Mouse (Mus musculus) right cerebral cortex, postnatal 4 days (tissue): ENCODE measurements around the gene Ccnb1.
"Not testable (repeated sequence)": the region's sequence is repeated elsewhere in the genome, so short reads cannot be mapped to it uniquely, and the experiment has no call there.

ENCODE experiments used
- DNase-seq: peaks from one replicate; pipeline ENCODE4 v3.0.0-alpha.2; 2022

The Ccnb1 gene

DNA sequence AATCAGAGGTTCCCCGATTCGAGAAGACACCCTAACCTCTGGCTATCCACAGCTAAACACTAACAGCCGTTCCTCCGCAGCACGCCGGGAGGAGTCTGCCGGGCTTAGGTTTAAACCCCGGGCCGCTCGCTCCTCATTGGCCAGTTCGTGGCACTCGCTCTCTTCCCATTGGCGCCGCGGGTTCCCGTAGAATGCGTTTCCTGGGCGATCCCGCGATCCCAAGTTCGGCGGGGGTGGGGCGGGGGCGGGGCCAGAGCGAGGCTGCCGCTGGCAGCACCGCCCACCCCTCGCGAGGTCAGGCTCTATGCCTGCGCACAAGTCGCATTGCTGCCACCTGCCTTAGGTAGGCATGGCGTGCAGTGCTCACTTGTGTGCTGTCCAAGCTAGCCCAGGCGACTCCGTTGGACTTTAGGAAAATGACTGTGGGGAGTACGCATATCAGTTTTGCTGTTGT is at the start of gene Ccnb1:
Gene Ccnb1, minus strand, starts transcription at position 157 of the 454 bp plus-strand sequence.
- DNase-seq: peak; percentile 93

DNA sequence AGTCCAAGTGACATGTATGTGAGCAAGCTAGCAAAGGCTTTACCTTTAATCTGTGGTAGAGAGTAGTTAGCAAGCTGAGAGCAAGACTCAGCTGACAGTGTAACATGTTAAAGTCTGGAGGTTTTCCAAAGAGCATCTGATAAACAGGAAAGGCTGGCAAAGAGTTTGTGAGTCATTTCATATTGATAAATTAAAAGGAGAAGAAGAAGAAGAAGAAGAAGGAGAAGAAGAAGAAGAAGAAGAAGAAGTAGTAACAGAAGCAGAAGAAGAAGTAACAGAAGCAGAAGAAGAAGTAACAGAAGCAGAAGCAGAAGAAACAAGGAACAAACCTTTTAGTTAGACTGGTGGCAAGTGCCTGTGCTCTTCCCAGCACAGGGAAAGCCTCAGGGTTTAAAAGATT is 48.4 kb upstream of the Ccnb1 start:
- DNase-seq: no peak

DNA sequence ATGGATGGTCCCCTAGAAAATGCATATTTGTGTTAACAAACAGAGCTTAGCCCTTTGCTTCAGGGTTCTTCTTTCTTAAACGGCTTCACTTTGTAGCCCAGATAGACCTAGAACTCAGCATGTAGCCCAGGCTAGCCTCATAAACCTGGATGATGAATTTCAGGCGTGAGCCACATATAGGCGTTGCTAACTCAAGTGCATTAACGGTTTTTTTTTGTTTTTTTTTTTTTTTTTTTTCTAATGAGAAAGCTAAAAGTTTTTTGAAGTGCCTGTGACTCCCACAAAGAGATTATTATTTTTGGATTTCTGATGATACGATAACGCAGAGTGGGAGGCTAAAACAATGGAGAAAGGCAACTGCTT is 47.3 kb upstream of the Ccnb1 start:
- DNase-seq: no peak

DNA sequence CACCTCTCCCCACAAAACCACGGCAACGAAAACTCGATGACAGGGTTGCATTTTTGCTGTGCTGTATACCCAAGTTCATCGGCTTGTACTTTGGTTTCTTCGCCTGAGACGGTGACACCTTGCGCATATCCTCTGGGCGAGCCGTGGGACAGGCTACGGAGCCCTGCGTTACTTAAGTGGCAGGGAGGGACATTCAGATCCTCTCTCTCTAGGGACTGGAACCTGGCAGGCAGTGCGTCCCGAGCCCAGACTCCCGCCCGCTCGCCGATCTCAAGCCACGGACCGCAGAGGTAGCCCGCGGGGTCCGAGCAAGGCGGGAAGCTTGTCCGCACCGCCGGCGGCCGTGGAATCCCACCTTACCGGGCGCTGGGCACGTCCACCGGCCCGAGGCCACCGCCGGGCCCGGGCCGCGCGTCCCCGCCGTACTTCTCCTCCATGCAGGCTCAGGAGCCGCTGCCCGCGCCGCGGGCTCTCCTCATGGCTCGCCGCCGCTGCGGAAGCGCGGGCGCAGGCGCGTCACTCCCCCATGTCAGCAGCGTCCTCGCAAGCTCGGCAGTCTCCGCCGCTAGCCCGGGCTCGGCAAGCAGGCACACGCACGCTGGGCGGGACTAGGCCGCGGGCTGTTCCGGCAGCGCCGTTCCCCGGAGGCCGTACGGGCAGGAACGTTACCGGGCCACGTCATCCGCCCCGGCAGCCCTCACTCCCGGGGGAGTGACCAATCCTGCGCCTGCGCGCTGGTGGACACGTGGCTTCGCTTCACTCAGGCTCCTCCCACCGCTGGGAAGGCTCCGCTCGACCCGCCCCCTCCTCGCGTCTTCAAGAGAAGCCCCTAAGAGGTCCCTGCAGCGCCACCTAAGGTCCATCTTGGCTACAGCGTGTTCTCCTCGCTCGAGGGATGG is 46.6 kb upstream of the Ccnb1 start, which contains the start of gene Slc30a5:
Gene Slc30a5, minus strand, starts transcription at position 687 of the 899 bp plus-strand sequence.
- DNase-seq: peak; percentile 100

DNA sequence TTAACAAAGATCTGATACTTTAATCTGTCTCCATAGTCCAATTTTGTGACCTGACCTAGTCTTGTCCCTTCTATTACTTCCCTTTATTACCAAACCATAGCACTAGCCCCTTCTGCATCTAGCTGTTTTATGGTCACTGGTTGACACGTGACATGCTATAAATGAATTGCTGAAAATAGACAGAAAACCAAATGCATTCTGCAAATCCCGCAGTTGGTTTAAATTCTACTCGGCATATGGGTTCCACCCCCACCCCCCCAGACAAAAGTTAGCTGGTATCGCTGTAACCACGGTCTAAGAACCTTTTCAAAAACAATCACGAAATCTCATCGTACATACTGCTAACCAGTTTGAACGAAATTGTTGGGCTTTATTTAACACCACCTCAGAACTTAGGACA is 45.8 kb upstream of the Ccnb1 start:
- no peak for DNase-seq

DNA sequence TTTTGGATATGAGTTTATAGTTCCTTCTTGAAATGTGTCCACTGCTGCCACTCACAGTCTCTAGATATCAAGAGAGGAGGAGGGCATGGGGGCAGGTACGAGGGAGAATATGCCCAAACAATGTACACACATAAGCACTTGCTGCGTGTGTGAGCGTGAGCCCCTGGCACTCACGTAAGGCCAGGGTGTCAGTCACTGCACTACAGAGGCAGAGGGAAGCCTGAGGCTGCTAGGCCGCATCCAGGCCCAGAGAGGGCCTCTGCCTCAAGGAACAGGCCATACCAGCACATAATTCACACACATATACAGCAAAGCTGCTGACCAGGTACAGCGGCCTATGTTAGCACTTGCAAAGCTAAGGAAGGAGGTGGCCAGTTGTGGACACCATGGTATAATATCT is 44.8 kb upstream of the Ccnb1 start:
- no peak for DNase-seq

DNA sequence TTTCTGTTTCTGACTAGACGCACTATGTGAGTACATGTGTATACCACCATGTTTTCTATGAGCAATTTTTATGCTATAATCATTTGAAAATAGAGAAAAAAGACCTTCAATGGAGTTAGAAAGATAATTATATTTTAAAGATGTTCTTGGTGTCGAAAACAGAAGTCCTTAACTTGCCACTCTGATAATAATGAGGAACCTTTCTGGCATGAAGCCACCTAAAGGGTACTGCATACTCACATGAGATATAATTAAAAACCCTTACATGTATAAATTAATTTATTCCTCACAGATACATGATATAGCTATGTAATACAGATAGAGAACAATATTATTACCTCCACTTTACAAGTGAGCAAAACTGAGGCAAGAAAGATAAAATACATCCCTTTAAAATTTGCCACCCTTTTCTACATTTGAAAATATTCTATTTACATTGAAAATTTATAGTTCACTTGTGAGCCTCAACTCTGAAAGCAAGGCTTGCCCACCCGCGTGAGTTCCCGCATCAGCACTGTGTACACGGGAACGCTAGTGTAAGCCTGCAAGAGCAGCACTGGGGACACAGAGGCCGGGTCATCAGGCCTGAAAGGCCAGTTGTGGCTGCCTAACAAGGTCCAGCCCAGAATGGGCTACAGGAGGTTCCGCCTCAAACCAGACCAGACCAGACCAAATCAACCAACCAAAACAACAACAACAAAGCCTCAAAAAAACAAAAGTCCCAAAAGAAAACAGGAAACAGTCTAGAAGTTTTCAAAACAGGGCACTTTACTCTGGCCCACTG is 39.4 kb upstream of the Ccnb1 start:
- DNase-seq: no peak

DNA sequence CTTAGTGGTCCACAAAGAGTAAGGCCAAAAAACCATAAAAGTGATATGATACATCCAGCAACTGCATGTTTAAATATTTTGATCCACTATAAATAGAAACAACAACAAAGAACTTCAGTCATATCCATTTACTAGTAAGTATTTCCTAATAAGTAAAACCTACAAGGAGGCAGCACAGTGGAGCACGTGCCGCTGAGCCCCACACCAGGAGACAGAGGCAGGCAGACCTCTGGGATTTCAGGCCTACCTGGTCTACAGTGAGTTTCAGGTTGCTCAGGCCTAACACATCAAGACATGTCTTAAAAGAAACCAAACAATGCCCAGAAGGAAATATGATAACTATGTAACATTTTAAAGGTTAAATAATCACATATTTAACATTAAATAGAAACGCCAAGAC is 38.5 kb upstream of the Ccnb1 start:
- no peak for DNase-seq

DNA sequence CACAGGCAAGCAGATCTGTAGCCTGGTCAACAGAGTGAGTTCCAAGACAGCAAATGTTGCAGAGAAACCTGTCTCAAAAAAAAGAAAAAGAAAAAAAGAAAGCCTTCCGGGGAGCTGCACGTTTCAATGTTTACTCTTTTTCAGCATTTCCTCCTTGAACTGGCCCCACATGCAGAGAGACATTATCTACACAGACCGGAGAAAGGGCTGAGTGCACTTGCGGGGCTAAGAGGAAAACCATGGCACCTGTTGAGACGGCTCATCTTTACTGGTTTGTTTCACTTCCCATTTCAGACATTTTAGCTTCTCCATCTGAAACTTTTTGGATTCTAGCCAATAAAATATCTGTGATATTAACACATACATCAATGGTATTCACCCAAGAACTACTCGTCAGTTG is 37.9 kb upstream of the Ccnb1 start:
- DNase-seq: no peak

DNA sequence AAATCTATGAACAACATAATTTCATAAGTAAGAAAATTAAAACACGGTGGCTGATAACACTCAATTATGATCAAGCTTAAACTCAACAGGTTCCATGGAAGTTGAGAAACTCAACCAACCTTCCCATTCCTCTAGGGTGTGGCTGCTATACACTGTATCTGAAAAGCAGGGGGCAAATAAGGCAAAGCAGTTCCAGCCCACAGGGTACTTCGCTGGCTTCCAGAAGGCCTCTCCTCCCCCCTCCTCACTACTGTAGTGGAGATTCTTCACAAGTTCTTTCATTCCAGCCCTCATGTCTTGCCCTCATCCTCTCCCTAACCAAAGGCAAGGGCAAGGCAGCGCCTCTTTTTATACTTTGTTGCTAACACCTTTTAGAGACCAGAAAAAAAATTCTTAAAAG is 37.5 kb upstream of the Ccnb1 start:
- no peak for DNase-seq

DNA sequence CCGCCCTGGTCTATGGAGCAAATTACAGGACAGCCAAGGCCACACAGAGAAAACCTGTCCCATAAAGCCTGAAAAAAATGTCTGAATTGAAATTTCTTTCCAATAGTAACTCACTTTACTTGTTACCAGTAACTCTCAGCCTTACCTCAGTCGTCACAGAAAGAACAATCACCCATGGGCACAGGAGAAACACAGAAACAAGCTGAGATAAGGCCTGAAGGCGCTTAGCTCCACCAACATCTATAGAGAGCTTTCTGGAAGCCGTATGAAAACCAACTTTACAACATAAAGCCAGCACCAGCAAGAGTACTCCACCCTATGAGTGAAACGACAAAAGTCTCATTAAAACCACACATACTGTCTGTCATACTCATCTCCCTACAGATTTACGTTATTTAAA is 28.1 kb upstream of the Ccnb1 start:
- DNase-seq: no peak

DNA sequence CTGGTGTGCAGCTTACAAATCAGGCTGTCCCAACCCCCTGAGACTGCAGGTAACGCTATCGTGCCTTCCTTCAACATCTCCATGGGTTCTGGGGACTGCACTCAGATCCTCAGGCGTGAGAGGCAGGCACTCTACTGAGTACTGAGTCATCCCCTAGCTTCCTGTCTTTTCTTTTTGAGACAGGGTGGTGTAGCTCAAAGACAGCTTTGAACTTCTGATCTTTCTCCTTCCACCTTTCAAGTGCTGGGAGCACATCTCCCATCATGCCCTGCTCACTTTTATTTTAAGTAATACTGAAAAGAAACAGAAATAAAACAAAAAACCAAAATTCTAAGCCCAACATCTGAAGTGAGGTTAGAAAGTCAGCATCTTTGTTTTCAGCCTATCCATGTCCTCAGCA is 19.4 kb upstream of the Ccnb1 start:
- DNase-seq: no peak

DNA sequence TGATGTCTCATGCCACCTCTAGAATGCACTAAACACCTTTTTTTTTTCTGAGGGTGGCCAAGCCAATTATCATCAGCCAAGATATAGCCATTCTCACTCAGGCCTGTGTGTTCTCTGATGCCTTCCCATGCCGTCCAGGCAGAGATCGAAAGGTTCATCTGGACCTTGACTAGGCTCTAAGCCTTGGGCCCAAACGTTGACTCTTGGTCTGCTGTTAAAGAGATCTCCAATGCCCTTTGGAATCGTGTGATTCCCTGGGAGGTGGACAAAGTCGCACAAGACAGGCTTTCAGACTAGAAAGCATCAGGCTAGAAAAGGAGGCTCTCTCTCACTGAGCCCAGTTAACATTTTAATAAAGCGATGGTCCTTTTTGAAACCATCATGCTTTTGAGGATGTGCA is 10.8 kb upstream of the Ccnb1 start:
- no peak for DNase-seq

DNA sequence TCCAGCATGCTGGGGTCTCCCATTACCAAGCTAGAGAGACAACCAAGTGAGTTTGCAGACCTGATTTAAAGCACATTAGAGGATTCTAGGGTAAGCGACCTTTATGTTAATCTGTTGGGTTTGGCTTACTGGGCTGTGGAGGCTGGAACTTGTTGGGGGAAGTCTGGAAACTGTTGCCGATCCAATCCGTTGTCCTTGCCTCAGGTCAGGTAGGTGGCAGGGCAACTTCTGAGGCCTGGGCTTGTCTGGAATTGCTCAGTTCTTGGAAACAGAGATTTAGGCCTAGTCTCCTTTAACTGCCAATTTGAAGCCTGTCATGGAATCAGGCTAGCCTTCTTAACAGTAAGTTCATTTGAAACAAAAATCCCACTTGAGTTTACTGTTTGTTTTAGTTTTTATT is 2.7 kb upstream of the Ccnb1 start:
- no peak for DNase-seq

DNA sequence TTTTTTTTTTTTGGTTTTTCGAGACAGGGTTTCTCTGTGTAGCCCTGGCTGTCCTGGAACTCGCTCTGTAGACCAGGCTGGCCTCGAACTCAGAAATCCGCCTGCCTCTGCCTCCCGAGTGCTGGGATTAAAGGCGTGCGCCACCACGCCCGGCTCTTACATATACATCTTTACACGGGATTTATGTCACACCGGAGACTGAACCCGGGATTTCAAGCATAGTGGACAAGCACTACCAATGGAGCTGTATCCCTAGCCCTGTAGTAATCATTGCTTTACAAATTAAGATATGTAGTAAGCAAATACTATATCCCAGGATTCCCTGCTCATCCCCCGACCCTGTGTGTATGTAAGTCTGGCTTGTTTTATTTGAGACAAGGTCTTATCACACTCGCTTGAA is 1.7 kb upstream of the Ccnb1 start:
- DNase-seq: not testable (repeated sequence)

DNA sequence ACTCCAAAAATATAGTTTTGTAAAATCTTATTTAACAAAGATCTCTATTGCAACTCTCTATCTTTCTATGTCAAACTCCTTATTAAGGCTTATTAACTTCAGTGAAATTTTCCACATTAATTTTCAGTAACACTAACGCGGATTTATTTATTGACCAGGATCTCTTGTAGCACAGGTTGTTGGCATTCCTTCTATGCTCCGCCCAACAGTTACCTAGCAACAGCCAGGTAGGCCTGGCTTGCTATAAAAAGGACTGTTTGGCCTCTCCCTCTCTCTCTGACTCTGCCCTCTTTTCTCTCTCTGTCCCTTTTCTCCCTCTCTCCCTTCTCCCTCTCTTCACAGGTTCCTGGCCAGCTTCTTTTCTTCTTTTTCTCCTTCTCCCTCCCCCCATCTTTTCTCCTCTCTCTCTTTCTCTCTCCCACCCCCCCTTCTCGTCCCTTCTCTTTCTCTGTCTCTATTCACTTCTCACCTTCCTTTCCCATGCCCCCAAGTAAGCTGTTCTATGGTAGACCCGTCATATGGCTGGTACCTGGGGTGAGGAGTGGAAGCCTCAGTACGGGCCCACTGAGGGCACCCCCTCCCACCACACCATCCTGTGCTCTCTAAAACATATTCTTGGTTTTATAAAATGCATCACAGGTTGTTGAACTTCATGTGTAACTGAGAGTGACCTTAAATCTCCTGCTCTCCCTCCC is 1.1 kb upstream of the Ccnb1 start:
- no peak for DNase-seq

DNA sequence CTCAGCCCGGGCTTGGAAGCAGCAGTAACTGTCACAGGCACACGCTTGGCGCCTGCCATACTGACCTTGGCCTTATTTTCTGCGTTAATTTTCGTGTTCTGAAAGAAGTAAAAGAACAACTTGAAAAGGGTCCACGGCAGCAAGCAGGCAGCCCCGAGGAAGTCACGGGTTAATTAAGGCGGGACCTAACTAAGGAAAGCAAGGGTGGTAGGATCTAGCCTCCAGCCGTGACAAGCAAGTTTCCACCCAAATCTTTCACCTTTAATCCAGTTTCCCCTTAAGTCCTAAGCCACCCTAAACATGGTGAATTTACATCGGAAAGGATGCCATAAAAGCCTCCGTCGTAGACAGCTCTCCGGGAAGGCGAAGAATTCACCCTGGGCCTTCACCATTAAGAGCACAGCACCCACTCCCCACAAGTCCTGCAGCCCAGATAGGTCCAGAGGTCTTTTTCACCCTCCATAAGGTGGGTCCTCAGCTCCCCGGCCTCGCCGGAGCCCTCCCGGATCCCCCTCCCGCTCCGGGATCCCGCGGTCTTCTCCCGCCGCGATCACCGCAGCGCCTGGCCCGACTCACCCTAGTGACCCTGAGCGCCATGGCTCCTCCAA is 460 bp downstream of the Ccnb1 start:
- no peak for DNase-seq

DNA sequence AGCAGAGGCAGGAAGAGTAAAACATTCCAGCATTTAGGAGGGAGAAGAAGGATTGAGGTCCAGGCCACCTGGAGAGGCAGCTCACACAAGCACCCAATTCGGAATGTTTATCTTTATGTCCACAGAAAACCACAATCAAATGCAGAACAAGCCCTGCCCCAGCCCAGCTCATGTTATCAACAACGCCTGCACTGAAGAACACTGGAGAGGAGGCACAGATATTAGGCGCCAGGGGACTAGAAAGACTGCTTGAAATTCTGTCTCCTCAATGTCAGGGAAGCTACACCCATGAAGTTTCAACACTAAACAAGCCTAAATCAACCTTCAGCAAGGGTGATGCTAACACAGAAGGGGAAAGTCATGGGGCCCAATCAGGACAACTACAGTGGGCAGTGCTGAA is 8.9 kb downstream of the Ccnb1 start:
- no peak for DNase-seq

DNA sequence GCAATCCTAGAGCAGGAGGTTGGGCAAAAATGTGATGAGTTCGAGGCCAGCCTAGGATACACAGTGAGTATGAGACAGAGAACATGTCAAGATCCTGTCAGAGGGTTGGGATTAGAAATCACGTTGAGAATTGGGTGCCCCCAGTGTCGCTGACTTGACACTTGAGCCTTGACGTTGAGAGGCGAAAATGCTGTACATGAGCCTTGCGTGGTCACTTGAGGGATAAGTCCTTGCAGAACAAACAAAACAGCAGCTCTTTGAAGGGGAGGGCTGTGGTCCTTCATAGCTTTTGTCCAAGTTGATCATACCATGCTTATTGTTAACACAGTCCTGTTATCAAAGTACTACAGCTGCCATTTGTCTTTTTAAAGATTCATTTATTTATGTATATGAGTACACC is 9.7 kb downstream of the Ccnb1 start:
- no peak for DNase-seq

DNA sequence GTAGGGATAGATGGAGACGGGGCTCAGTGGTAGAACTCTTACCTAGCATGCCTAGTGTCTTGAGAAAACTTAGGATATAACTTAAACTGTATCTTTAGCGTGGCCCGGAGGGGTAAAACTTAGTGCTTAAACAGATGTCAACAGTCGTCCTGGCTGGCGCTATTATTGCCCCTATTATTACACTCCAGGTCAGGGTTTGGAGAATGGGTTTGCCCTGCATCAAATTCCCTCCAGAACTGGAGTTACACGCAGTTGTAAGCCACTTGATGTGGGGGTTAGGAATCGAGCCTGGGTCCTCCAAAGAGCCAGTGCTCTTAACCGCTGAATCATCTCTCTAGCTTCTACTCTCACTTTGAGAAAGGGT is 10.3 kb downstream of the Ccnb1 start:
- DNase-seq: peak; percentile 5

DNA sequence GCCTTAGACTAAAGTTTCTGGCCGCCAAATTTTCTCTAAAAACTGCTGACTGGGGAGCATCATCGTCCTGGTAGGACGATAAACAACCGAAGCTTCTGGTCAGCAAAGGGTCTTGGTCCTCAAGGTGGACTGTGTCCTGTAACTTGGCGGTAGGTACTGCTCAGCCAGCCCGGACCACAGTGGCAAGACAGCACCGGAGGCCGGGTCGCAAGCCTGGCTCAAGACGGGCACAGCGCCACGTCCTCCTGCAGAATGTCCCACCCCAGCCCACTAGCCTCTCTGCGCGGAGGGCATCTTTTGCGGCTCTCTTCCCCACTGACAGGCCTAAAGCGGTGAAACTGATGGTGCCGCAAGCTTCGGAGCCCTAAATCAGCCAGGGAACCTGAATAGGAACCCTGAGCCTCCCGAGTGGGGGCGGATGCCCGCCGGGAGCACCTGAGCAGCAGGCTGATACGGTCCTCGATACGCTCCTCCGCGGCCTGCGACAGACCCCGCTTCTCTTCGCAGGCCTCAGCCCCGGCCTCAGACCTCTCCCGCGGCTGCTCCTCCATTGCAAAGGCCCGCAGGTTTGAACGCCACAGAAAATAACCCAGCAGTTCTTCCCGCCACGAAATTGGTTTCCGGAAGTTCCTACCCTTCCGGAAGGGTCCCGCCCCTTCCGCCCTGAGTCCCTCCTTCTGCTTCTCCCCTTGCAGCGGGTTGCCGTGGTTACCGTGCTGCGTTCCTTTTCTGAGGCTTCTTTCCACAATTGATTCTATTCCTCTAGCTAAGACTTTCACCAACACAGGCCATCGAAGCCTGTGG is 10.9 kb downstream of the Ccnb1 start, which contains the start of gene Cenph:
Gene Cenph, minus strand, starts transcription at position 648 of the 804 bp plus-strand sequence.
- DNase-seq: peak; percentile 79

DNA sequence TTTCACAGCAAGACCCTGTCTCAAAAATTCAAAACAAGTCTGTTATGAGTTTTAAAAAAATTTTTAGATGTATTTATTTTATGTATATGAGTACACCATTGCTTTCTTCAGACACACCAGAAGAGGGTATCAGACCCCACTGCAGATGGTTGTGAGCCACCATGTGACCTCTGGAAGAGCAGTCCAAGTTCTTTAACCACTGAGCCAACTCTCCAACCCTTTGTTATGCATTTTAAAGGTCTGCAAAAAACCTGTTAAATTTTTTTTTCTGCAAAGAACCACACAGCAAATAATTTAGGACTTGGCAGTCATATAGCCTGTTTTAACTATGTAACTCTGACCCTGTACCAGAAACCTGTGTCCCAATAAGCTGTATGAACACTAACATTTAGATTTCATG is 11.7 kb downstream of the Ccnb1 start:
- DNase-seq: no peak
